Mouse (Mus musculus) brain, embryonic 18.5 days (tissue): ENCODE results near the gene Unc5a.

Experiments
- DNase-seq: peaks from one replicate; pipeline ENCODE4 v3.0.0-alpha.2; 2012; ENCODE audit warnings: low read depth, low spot score

The Unc5a gene

GRCm38 (mm10) chr13:54955695-54956471 lies 6.7 kb downstream of the Unc5a start:
- peak; percentile 46 for DNase-seq

- DNase-seq, result no peak
Measured at GRCm38 (mm10) chr13:54957281-54957680, 8.1 kb downstream of the Unc5a start.

GRCm38 (mm10) chr13:54959059-54959701 lies 10.0 kb downstream of the Unc5a start:
- DNase-seq, result no peak

GRCm38 (mm10) chr13:54959842-54960241 lies 10.6 kb downstream of the Unc5a start:
- DNase-seq, result no peak

GRCm38 (mm10) chr13:54960491-54960890 lies 11.3 kb downstream of the Unc5a start:
- no peak for DNase-seq

- no peak for DNase-seq
Measured at GRCm38 (mm10) chr13:54965256-54965655, 16.0 kb downstream of the Unc5a start.

- DNase-seq, result no peak
Measured at GRCm38 (mm10) chr13:54967501-54967900, 18.3 kb downstream of the Unc5a start.

- no peak for DNase-seq
Measured at GRCm38 (mm10) chr13:54968636-54969035, 19.4 kb downstream of the Unc5a start.

- DNase-seq, result no peak
Measured at GRCm38 (mm10) chr13:54969513-54969912, 20.3 kb downstream of the Unc5a start.

- no peak for DNase-seq
Measured at GRCm38 (mm10) chr13:54970521-54971247, 21.5 kb downstream of the Unc5a start.

- no peak for DNase-seq
Measured at GRCm38 (mm10) chr13:54975546-54975945, 26.3 kb downstream of the Unc5a start.

GRCm38 (mm10) chr13:54978804-54979203 lies 29.6 kb downstream of the Unc5a start:
- no peak for DNase-seq

GRCm38 (mm10) chr13:54980957-54981356 lies 31.7 kb downstream of the Unc5a start:
- no peak for DNase-seq

- no peak for DNase-seq
Measured at GRCm38 (mm10) chr13:54983001-54983400, 33.8 kb downstream of the Unc5a start.

- DNase-seq, result no peak
Measured at GRCm38 (mm10) chr13:54983614-54984013, 34.4 kb downstream of the Unc5a start.

- DNase-seq, result no peak
Measured at GRCm38 (mm10) chr13:54987405-54987804, 38.2 kb downstream of the Unc5a start.

GRCm38 (mm10) chr13:54988181-54988760 lies 39.1 kb downstream of the Unc5a start:
- DNase-seq, result no peak

GRCm38 (mm10) chr13:54992215-54992614 lies 43.0 kb downstream of the Unc5a start:
- DNase-seq, result no peak

GRCm38 (mm10) chr13:54994576-54994975 lies 45.4 kb downstream of the Unc5a start:
- no peak for DNase-seq

- no peak for DNase-seq
Measured at GRCm38 (mm10) chr13:54995161-54995560, 46.0 kb downstream of the Unc5a start.

- DNase-seq, result no peak
Measured at GRCm38 (mm10) chr13:54997568-54997967, 48.4 kb downstream of the Unc5a start.

GRCm38 (mm10) chr13:55000433-55000832 lies 51.2 kb downstream of the Unc5a start:
- no peak for DNase-seq
